Comparison of ENCODE assay signal across 10 mouse cellular contexts in genomic region chr5:23993553-23993894, GRCm38 (mm10). TPM values are rescaled to one million over a fixed set of nuclear protein-coding genes. Genes with fewer than 3 reads are reported as not detected.
DNase-seq lines count a peak whose midpoint lies in the region; ATAC-seq and TF ChIP-seq lines count a peak whose summit lies in the region.
"Had no signal": no experiment of that assay in that cellular context is flagged by ENCODE, and none has a peak within 500 bp of the region (broad histone marks: within the 10 kb centered on the region; RNA-seq: fewer than 3 reads in every experiment).

No protein-coding gene starts in this region.

- H3K4me3 ChIP-seq in kidney, postnatal 0 days (replicated peaks; ENCODE audit: low read depth, low read length), result no peak overlapping the region
- no peak overlapping the region for H3K4me3 ChIP-seq in forebrain, embryonic 10.5 days
- H3K4me3 ChIP-seq in hindbrain, embryonic 14.5 days (replicated peaks; ENCODE audit: low read length), result no peak overlapping the region
- H3K4me3 ChIP-seq in neural tube, embryonic 12.5 days, result no peak overlapping the region
- H3K4me3 ChIP-seq in liver, postnatal 0 days (ENCODE audit: low read depth, low read length), result no peak overlapping the region
- H3K4me3 ChIP-seq: erythroblast, embryonic 14.5 days; stomach, embryonic 15.5 days had no signal

- H3K27me3 ChIP-seq in kidney, postnatal 0 days (ENCODE audit: insufficient read depth, low read length), result no peaks in the 10 kb centered on the region
- H3K27me3 ChIP-seq in forebrain, embryonic 10.5 days (ENCODE audit: poor library complexity, severe bottlenecking), result no peaks in the 10 kb centered on the region
- H3K27me3 ChIP-seq in hindbrain, embryonic 14.5 days (ENCODE audit: control insufficient read depth, insufficient read depth, low read length), result no peaks in the 10 kb centered on the region
- H3K27me3 ChIP-seq in neural tube, embryonic 12.5 days (replicated peaks), result no peaks in the 10 kb centered on the region
- no peaks in the 10 kb centered on the region for H3K27me3 ChIP-seq in liver, postnatal 0 days (ENCODE audit: insufficient read depth, low read length)
- H3K27me3 ChIP-seq: stomach, embryonic 15.5 days had no signal

- no peak for TF ChIP-seq CTCF in kidney, postnatal 0 days (IDR thresholded peaks at IDR 0.05; ENCODE audit: low read depth)
- no peak for TF ChIP-seq CTCF in liver, postnatal 0 days (IDR thresholded peaks at IDR 0.05; ENCODE audit: low read depth)

- H3K36me3 ChIP-seq in kidney, postnatal 0 days (ENCODE audit: insufficient read depth, low read length), result no peaks in the 10 kb centered on the region
- peaks cover 7% of the 10 kb centered on the region for H3K36me3 ChIP-seq in forebrain, embryonic 10.5 days (replicated peaks)
- no peaks in the 10 kb centered on the region for H3K36me3 ChIP-seq in hindbrain, embryonic 14.5 days (replicated peaks; ENCODE audit: control insufficient read depth, insufficient read depth)
- H3K36me3 ChIP-seq in neural tube, embryonic 12.5 days, result no peaks in the 10 kb centered on the region
- H3K36me3 ChIP-seq in liver, postnatal 0 days (replicated peaks; ENCODE audit: insufficient read depth, low read length), result peaks cover 4% of the 10 kb centered on the region; the same call in 1 of the 2 replicates
- H3K36me3 ChIP-seq: stomach, embryonic 15.5 days had no signal

- 0 out of 2 replicates have a peak overlapping the region, but pooled peaks have one; percentile 3 for H3K4me2 ChIP-seq in kidney, postnatal 0 days (ENCODE audit: low read length)
- H3K4me2 ChIP-seq in hindbrain, embryonic 14.5 days (replicated peaks), result no peak overlapping the region
- 0 out of 2 replicates have a peak overlapping the region, but pooled peaks have one; percentile 7 for H3K4me2 ChIP-seq in neural tube, embryonic 12.5 days (replicated peaks)
- no peak overlapping the region for H3K4me2 ChIP-seq in liver, postnatal 0 days (ENCODE audit: low read depth, low read length)
- H3K4me2 ChIP-seq: stomach, embryonic 15.5 days had no signal

- no peak for DNase-seq in kidney, postnatal 0 days (ENCODE audit: low spot score)
- no peak for DNase-seq in kidney, adult 9 months
- DNase-seq in forebrain, embryonic 10.5 days (ENCODE audit: extremely low spot score, low spot score), result no peak
- no peak for DNase-seq in hindbrain, embryonic 14.5 days (ENCODE audit: low spot score)
- no peak for DNase-seq in liver, postnatal 0 days

- peak overlapping the region; percentile 51; the same call in 1 of the 2 replicates for H3K27ac ChIP-seq in kidney, postnatal 0 days
- H3K27ac ChIP-seq in forebrain, embryonic 10.5 days, result peak overlapping the region; percentile 80
- peak overlapping the region; percentile 79 for H3K27ac ChIP-seq in hindbrain, embryonic 14.5 days
- no peak overlapping the region for H3K27ac ChIP-seq in neural tube, embryonic 12.5 days
- H3K27ac ChIP-seq in liver, postnatal 0 days (ENCODE audit: low read depth), result no peak overlapping the region
- H3K27ac ChIP-seq: stomach, embryonic 15.5 days had no signal

- H3K9me3 ChIP-seq in kidney, postnatal 0 days (replicated peaks; ENCODE audit: low read length), result no peaks in the 10 kb centered on the region
- no peaks in the 10 kb centered on the region for H3K9me3 ChIP-seq in forebrain, embryonic 10.5 days
- no peaks in the 10 kb centered on the region for H3K9me3 ChIP-seq in hindbrain, embryonic 14.5 days (ENCODE audit: control insufficient read depth, low read length)
- no peaks in the 10 kb centered on the region for H3K9me3 ChIP-seq in neural tube, embryonic 12.5 days
- H3K9me3 ChIP-seq in liver, postnatal 0 days (ENCODE audit: low read length), result no peaks in the 10 kb centered on the region
- H3K9me3 ChIP-seq: stomach, embryonic 15.5 days had no signal

- H3K9ac ChIP-seq in kidney, postnatal 0 days (ENCODE audit: low read depth, low read length), result no peak overlapping the region
- H3K9ac ChIP-seq in hindbrain, embryonic 14.5 days, result peak overlapping the region; percentile 3; the same call in 1 of the 2 replicates
- H3K9ac ChIP-seq in neural tube, embryonic 12.5 days, result no peak overlapping the region
- no peak overlapping the region for H3K9ac ChIP-seq in liver, postnatal 0 days (replicated peaks)
- H3K9ac ChIP-seq: stomach, embryonic 15.5 days had no signal

- no peak for TF ChIP-seq EP300 in liver, postnatal 0 days (IDR thresholded peaks at IDR 0.05; ENCODE audit: low read depth)

- 9% methylated on average over 2 of the region's 2 CpGs for WGBS in kidney, postnatal 0 days
- WGBS in forebrain, embryonic 10.5 days, result 48% methylated on average over 2 of the region's 2 CpGs
- 10% methylated on average over 2 of the region's 2 CpGs for WGBS in hindbrain, embryonic 14.5 days
- WGBS in neural tube, embryonic 12.5 days, result 49% methylated on average over 2 of the region's 2 CpGs
- WGBS in liver, postnatal 0 days (ENCODE audit: insufficient replicate concordance), result 67% methylated on average over 2 of the region's 2 CpGs

- no peak for ATAC-seq in kidney, postnatal 0 days (replicated peaks; ENCODE audit: low FRiP score, low read depth)
- ATAC-seq in hindbrain, embryonic 14.5 days (ENCODE audit: low FRiP score), result peak; percentile 61; the same call in 1 of the 2 replicates
- ATAC-seq in neural tube, embryonic 12.5 days (ENCODE audit: low FRiP score, low read depth), result peak; percentile 21; the same call in 1 of the 2 replicates
- no peak for ATAC-seq in megakaryocyte, adult 5-6 weeks (ENCODE audit: poor library complexity, severe bottlenecking)
- no peak for ATAC-seq in liver, postnatal 0 days
- ATAC-seq: intestine, postnatal 0 days had no signal

- no peaks in the 10 kb centered on the region; the same call in 1 of the 2 replicates for H3K4me1 ChIP-seq in kidney, postnatal 0 days (replicated peaks; ENCODE audit: insufficient read depth, low read length)
- H3K4me1 ChIP-seq in forebrain, embryonic 10.5 days, result peaks cover 27% of the 10 kb centered on the region
- peaks cover 24% of the 10 kb centered on the region for H3K4me1 ChIP-seq in hindbrain, embryonic 14.5 days (replicated peaks; ENCODE audit: control insufficient read depth, insufficient read depth, low read length)
- H3K4me1 ChIP-seq in neural tube, embryonic 12.5 days, result peaks cover 14% of the 10 kb centered on the region
- no peaks in the 10 kb centered on the region for H3K4me1 ChIP-seq in liver, postnatal 0 days (ENCODE audit: insufficient read depth)
- H3K4me1 ChIP-seq: stomach, embryonic 15.5 days had no signal

RNA-seq across cellular contexts. Expression of gene Fam126a, which starts 37.0 kb away (rescaled TPM):
- polyA plus RNA-seq in kidney, postnatal 0 days (2015; fragmentation: Nextera tagmentation; extraction: Ambion mirVana), result 10.7 and 11.1 TPM in 2 replicates
- 28.1 and 29.0 TPM in 2 replicates for polyA plus RNA-seq in forebrain, embryonic 10.5 days (2016; fragmentation: Nextera tagmentation; extraction: Ambion mirVana)
- polyA plus RNA-seq in hindbrain, embryonic 14.5 days (2014; fragmentation: Nextera tagmentation; extraction: Ambion mirVana), result 37.9 and 41.8 TPM in 2 replicates
- 41.0 and 42.6 TPM in 2 replicates for polyA plus RNA-seq in neural tube, embryonic 12.5 days (2016; fragmentation: Nextera tagmentation; extraction: Ambion mirVana)
- total RNA-seq in megakaryocyte, adult 5-6 weeks (2015), result 21.9 and 23.8 TPM in 2 replicates
- 21.6 and 23.1 TPM in 2 replicates for total RNA-seq in megakaryocyte, adult 5-6 weeks (2017)
- polyA plus RNA-seq in liver, postnatal 0 days (2015; fragmentation: Nextera tagmentation; extraction: Ambion mirVana), result 33.4 and 34.5 TPM in 2 replicates

Comparison
In these comparisons a context has a peak if more than half of its experiments do, and no peak if none do; other contexts are left out.
1. ATAC-seq: peak in hindbrain, embryonic 14.5 days (single experiment) and neural tube, embryonic 12.5 days (single experiment); none in kidney, postnatal 0 days (single experiment), megakaryocyte, adult 5-6 weeks (single experiment) and liver, postnatal 0 days (single experiment).
2. H3K27ac ChIP-seq: peak in kidney, postnatal 0 days (single experiment), forebrain, embryonic 10.5 days (single experiment) and hindbrain, embryonic 14.5 days (single experiment); none in neural tube, embryonic 12.5 days (single experiment) and liver, postnatal 0 days (single experiment).
3. H3K4me2 ChIP-seq: peak in kidney, postnatal 0 days (single experiment) and neural tube, embryonic 12.5 days (single experiment); none in hindbrain, embryonic 14.5 days (single experiment) and liver, postnatal 0 days (single experiment).